Mouse (Mus musculus) adipocyte (in vitro differentiated cells): Measurements from ENCODE around the gene Cdca3.

ENCODE experiments used
- DNase-seq: peaks from one replicate; pipeline ENCODE4 v3.0.0-alpha.2; 2016; ENCODE audit warnings: low spot score

The Cdca3 gene

GRCm38 (mm10) chr6:124831649-124832048 is 2.3 kb downstream of the Cdca3 start:
- no peak for DNase-seq

- DNase-seq, result no peak
These were observed 5.2 kb downstream of the Cdca3 start for GRCm38 (mm10) chr6:124834512-124835081.

- no peak for DNase-seq
These were observed 6.2 kb downstream of the Cdca3 start for GRCm38 (mm10) chr6:124835531-124835930.

GRCm38 (mm10) chr6:124836411-124836810 is 7.1 kb downstream of the Cdca3 start:
- no peak for DNase-seq

- no peak for DNase-seq
These were observed 10.5 kb downstream of the Cdca3 start for GRCm38 (mm10) chr6:124839805-124840204.

- DNase-seq, result no peak
These were observed 11.2 kb downstream of the Cdca3 start, which contains the start of gene Gnb3 for GRCm38 (mm10) chr6:124840241-124841167. Gene Gnb3, minus strand, starts transcription at chr6:124840275.

- DNase-seq, result peak; percentile 88
These were observed 18.0 kb downstream of the Cdca3 start for GRCm38 (mm10) chr6:124847305-124847704.

- DNase-seq, result no peak
These were observed 21.2 kb downstream of the Cdca3 start for GRCm38 (mm10) chr6:124850535-124850934.

GRCm38 (mm10) chr6:124854647-124855046 is 25.3 kb downstream of the Cdca3 start:
- DNase-seq, result no peak

GRCm38 (mm10) chr6:124856321-124856720 is 27.0 kb downstream of the Cdca3 start:
- no peak for DNase-seq

- DNase-seq, result peak; percentile 65
These were observed 27.8 kb downstream of the Cdca3 start, which contains the start of gene P3h3 for GRCm38 (mm10) chr6:124856916-124857839. Gene P3h3, minus strand, starts transcription at chr6:124857752.

- no peak for DNase-seq
These were observed 28.6 kb downstream of the Cdca3 start for GRCm38 (mm10) chr6:124857840-124858530.

GRCm38 (mm10) chr6:124858561-124859318 is 29.4 kb downstream of the Cdca3 start:
- no peak for DNase-seq

GRCm38 (mm10) chr6:124859725-124860124 is 30.4 kb downstream of the Cdca3 start:
- DNase-seq, result peak; percentile 90

- no peak for DNase-seq
These were observed 31.2 kb downstream of the Cdca3 start for GRCm38 (mm10) chr6:124860511-124860910.

- DNase-seq, result no peak
These were observed 31.9 kb downstream of the Cdca3 start for GRCm38 (mm10) chr6:124861266-124861665.

- DNase-seq, result no peak
These were observed 32.5 kb downstream of the Cdca3 start for GRCm38 (mm10) chr6:124861802-124862201.

GRCm38 (mm10) chr6:124862406-124863124 is 33.2 kb downstream of the Cdca3 start:
- DNase-seq, result no peak

- no peak for DNase-seq
These were observed 33.8 kb downstream of the Cdca3 start for GRCm38 (mm10) chr6:124863125-124863657.
